Mouse (Mus musculus) intestine, embryonic 15.5 days (tissue): ENCODE measurements at regions not wholly inside any gene's neighbourhood (a gene's known extent, or its start where the extent isn't known, plus 50 kb on each side); places are given as distances from the start of the nearest gene placed in this dataset.

Experiments used
- ATAC-seq: fragments of 200-750 bp; cut with Nextera tagmentation; 2 replicates; pipeline ENCODE4 v1.8.0; 2017; ENCODE audit warnings: moderate TSS enrichment, moderate library complexity
- H3K27ac ChIP-seq: fragments of 300-500 bp; sonication (generic); 2 replicates; pipeline ENCODE4 v1.5.1; 2015; ENCODE audit warnings: mild to moderate bottlenecking, inconsistent platforms
- H3K27me3 ChIP-seq: fragments of 300-500 bp; sonication (generic); replicated peaks from 2 replicates; pipeline ENCODE4 v1.6.1; 2015; ENCODE audit warnings: inconsistent platforms
- H3K36me3 ChIP-seq: fragments of 300-500 bp; sonication (generic); 2 replicates; pipeline ENCODE4 v1.6.1; 2015; ENCODE audit warnings: inconsistent platforms
- H3K4me1 ChIP-seq: fragments of 300-500 bp; sonication (generic); replicated peaks from 2 replicates; pipeline ENCODE4 v1.6.1; 2015; ENCODE audit warnings: inconsistent platforms
- H3K4me2 ChIP-seq: fragments of 300-500 bp; sonication (generic); replicated peaks from 2 replicates; pipeline ENCODE4 v1.6.1; 2015; ENCODE audit warnings: mild to moderate bottlenecking, inconsistent platforms
- H3K4me3 ChIP-seq: fragments of 300-500 bp; sonication (generic); replicated peaks from 2 replicates; pipeline ENCODE4 v1.5.1; 2015; ENCODE audit warnings: inconsistent platforms
- H3K9ac ChIP-seq: fragments of 300-500 bp; sonication (generic); 2 replicates; pipeline ENCODE4 v1.6.1; 2015; ENCODE audit warnings: inconsistent platforms
- H3K9me3 ChIP-seq: fragments of 300-500 bp; sonication (generic); 2 replicates; pipeline ENCODE4 v1.6.1; 2016; ENCODE audit warnings: inconsistent platforms
- WGBS: fragments of 180-500 bp; shearing (Covaris S2); methylation state at CpG from one replicate; pipeline ENCODE4 v1.1.7; 2015; 5-methylcytosine and 5-hydroxymethylcytosine counted together

DNA sequence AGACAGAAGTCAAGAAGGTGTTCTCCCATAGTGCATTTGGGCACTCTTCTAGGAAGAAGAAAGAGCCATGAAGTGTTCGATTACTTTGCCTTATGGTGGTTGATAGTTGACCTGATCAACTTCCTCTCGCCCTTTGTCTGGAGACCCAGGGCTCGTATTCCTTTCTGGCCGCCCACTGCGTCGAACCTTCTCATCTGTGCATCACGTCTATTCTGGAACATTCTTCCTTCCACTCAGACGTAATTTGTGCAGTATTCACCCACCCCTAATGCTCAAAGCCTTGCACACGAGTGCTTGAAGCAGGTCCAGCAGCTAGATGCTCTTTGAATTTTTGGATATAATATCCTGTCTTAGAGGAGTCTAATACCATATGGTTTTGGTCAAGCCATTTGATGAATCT is 104.2 kb downstream of the 4931417E11Rik start:
- Histone ChIP-seq H3K27ac (no peak overlapping the region), H3K9me3 (no peaks in the 10 kb centered on the region), H3K4me1 (no peaks in the 10 kb centered on the region), H3K36me3 (no peaks in the 10 kb centered on the region), H3K27me3 (no peaks in the 10 kb centered on the region; the same call in 1 of the 2 replicates), H3K4me2 (no peak overlapping the region), H3K9ac (no peak overlapping the region), H3K4me3 (no peak overlapping the region)
- no peak for ATAC-seq
- 82% methylated on average over 9 of the region's 9 CpGs for WGBS

DNA sequence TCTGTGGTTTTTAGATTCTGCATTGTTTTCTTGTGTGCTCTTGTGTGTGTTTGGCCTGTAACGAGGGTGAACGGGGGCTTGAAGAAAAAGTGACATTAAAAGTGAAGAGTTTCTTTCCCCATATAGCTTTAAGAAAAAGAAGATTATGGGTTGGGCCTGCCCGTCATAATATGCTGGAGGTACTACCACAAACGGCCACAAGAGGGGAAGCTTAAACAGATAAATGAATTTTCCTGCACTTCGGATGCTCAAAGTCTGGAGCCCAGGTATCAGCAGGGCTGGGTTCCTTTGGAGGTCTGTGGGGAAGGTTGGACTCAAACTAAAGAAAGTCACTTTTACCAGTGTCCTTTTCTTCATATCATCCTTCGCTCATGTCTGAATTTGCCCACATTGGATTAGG is 86.8 kb downstream of the Suclg1 start:
- H3K9ac ChIP-seq: no peak overlapping the region
- no peaks in the 10 kb centered on the region for H3K4me1 ChIP-seq
- H3K36me3 ChIP-seq: no peaks in the 10 kb centered on the region
- no peak for ATAC-seq
- no peaks in the 10 kb centered on the region for H3K27me3 ChIP-seq
- no peak overlapping the region for H3K27ac ChIP-seq
- no peak overlapping the region for H3K4me2 ChIP-seq
- WGBS: 61% methylated on average over 6 of the region's 6 CpGs
- H3K9me3 ChIP-seq: no peaks in the 10 kb centered on the region
- no peak overlapping the region for H3K4me3 ChIP-seq

DNA sequence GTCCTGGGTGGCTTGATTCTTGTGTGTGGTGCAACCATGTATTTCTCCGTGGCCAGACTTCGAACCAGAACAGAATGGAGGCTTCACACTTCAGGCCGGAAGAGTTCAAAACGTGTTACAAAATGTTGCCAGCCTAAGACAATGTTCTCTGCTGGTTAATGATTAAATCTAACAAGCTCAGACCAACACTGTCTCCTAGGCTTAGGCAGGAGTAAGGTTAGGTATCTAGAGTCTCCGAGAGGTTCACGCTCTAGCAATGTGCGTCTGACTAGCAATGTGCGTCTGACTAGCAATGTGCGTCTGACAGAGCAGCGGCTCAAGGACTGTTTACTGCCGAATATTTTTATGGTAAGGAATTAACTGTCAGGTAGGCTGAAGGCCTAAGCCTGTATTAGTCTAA is 81.5 kb downstream of the Suclg1 start:
- ATAC-seq: peak; percentile 69
- Histone ChIP-seq H3K27me3 (no peaks in the 10 kb centered on the region), H3K27ac (no peak overlapping the region), H3K9me3 (no peaks in the 10 kb centered on the region), H3K4me2 (no peak overlapping the region), H3K9ac (no peak overlapping the region), H3K36me3 (no peaks in the 10 kb centered on the region), H3K4me1 (no peaks in the 10 kb centered on the region), H3K4me3 (no peak overlapping the region)
- WGBS: 71% methylated on average over 11 of the region's 11 CpGs
